Mouse (Mus musculus): ENCODE measurements at regions not wholly inside any gene's neighbourhood (a gene's known extent, or its start where the extent isn't known, plus 50 kb on each side); places are given as distances from the start of the nearest gene placed in this dataset.
"Not testable (repeated sequence)": the region's sequence is repeated elsewhere in the genome, so short reads cannot be mapped to it uniquely, and the experiment has no call there.

DNA sequence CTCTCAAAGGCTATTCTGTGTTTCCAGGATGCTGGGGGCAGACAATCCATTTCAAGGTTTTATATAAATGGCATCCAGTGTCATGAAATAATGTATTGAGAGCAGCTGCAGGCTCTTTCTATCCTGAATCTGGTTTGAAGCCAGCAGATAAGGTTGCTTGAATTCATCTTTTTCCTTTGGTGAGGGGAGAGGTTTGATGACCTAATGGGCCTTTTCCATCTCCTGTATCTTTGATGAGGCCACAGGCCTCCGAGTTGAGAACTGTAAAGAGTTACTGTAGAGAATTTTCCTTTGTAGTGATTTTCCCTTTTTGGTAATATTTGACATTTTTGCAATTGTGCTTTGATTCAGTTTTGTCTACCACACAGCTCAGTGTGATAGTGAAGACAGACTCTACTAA, 458.8 kb upstream of the 1700008P02Rik start:
- no peak for DNase-seq (ENCODE audit: extremely low spot score, low read depth, low spot score)

DNA sequence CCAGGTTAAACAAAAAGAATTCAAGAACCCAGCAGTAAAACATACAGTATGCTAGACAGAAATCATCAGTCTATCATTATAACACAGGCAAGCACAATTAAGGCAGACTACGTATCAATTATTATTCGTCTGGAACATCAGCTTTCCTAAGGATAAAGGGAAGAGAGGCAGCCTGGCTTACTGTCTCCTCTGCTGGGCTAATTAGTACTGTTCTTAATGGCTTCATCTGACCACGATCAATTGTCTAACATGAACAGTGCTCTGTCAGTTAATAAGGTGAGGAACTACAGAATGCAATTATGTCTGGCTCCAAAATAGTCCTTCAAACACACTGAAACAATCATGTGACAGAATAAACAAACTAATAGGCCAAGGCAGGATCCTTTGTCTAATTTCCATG, 456.6 kb upstream of the 1700008P02Rik start:
- no peak for DNase-seq (ENCODE audit: extremely low spot score, low read depth, low spot score)

DNA sequence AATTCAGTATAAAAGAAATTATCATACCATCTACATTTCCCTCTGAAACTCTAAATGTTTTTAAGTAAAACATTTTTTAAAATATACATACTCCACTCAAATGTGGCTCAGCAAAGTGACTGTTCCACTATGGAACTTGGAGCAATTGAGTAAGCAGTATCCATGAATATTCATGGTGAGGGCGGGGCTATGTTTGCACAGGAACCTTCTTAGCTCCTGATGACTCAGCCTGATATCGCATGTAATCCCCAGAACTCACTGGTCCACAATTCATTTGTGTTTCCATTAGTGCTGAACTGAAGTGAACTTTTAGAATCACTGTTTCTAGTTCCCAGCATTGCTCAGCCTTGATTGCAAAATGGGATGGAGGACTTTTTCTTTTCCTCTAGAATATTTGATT, 454.2 kb upstream of the 1700008P02Rik start:
- no peak for DNase-seq (ENCODE audit: extremely low spot score, low read depth, low spot score)

DNA sequence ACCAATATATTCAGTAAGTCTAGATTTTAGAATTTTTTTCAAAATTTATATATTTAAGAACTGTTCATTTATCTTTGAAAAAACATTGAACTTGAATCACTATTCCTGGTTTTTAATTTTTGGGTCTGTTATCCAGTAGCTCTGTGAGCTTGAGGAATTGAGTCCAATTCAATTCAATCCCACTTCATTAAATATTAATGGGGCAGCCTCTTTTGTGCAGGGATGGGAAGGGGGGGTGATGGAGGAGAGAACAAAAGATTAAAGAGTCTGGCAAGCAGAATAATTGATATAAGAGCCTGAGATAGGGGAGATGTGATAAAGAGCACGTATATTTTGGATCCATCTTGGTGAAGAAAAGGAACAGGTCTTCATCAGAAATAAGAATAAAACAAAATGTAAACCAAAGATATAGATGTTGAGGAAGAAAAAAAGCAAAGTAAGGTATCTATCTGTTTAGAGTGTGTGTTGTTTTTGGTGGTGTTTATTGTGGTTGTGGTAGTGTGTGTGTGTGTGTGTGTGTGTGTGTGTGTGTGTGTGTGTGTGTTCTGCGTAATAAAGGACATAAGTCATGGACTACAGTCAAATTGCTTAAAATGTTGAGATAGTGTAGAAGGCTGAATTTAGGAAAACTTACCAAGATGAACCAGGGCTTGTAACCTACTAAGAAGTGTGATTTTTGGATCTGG, 421.3 kb upstream of the 1700008P02Rik start:
- DNase-seq (ENCODE audit: extremely low spot score, low read depth, low spot score): no peak

DNA sequence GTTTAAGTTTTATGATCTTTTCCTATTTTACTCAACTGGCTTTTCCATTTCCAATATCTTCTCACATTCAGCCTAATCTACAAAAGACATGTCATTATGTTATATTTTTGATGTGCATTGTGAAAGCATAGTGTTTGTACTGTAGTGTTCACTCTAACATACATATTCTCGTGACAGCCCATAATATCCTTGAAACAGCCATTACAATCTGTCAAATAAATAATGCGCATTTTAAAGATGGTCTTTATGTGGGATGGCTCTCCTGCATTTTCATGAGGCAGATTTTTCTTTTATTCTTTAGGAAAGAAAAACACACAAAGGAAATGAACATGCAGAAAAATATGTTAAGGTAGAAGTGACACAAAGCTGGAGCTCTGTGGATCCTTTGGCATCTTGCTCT, 415.6 kb upstream of the 1700008P02Rik start:
- no peak for DNase-seq (ENCODE audit: extremely low spot score, low read depth, low spot score)

DNA sequence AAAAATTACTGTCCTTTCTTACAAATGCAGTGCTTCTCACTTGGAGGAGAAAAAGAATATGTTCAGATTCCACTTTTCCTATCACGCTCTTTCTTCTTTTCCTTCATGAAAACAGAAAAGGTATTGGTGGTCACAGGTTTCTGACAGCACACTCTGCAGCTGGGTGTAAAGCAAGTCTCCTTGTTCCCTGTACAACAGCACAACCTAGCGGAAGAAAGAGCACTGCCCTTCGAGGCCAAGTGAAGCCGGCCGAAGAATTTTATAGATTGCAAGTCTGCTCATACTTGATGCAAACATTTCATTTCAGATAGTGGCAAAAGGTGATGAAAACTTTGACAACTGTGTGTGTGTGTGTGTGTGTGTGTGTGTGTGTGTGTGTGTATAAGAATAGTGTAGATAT, 407.6 kb upstream of the 1700008P02Rik start:
- DNase-seq (ENCODE audit: extremely low spot score, low read depth, low spot score): no peak

DNA sequence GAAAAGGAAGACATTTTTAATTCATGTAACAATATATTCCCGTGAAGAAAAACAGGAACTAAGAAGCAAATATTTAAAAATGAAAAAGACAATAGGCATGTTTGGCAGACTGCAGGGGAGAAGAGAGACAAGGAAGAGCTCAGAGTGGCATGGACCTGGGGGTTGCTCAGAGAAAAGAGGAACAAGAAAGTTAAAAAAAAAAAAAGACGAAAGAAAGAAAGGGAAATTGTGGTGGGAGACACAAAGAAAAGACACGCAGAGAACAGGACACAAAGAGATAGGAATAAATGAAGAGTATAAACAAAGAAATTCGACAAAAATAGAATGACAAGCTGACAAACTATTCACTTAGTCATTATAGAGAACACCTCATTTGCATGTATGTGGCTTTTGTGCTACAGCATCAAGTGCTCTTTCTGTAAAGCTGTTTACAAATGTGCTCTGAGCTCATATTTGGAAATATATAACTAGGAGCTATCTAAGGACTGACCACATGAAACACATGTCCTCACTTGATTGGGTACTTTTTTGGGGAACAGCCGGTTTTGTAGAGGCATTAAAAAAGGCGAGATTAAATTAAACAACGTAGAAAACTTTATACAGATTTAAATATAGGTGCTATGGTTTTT, 394.2 kb upstream of the 1700008P02Rik start:
- no peak for DNase-seq (ENCODE audit: extremely low spot score, low read depth, low spot score)

DNA sequence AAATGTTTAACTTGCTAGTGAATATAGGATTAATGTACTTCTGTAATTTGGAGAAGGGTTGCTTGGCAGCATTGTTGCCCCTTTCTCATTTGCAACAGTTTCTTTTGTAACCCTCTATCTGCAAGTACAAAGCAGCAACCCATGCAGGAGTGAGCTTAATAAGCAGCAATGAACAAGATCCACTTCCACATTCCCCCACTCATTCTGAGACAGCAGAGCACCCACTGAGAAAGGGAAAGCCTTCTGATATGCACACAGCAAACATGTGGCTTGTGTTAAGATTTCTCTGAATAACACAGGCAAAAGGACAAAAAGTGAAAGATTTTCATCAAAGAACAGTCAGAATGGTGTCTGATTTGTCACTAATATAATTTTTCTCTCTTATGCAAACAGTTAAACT, 393.3 kb upstream of the 1700008P02Rik start:
- no peak for DNase-seq (ENCODE audit: extremely low spot score, low read depth, low spot score)

DNA sequence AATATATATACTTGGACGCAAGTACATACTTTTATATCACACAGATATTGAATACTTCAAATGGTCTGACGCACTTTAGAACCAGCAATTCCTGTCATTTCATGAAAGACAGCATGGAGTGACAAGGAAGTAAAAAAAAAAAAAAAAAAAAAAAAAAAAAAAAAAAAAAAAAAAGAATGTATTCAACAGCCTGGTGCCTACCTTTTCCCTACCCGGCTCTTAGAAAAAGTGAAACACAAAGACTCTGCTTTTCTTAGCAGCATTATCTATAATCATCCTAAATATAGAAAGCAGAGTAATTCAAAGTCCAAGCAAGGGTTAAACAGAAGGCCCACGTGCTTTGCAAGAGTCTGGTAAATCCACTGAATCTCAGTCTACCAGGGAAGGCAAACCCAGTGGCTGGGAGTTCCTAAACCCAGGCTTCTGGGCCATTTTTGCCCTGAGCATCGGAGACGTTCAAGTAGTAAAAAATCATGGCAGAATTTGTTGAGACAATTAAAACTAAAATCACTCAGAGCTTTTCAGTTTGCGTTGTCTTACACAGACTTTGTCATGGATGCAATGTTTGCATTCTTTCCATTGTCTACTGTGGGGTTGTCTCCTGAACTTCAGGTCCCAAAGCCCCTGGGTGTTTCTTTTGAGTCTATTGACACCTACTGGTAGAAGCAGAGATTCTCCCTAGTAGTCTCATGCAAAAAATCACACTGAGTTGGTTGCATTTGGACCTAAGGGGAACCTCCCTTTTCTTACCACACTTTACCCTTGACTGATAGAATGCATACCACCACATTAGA, 390.2 kb upstream of the 1700008P02Rik start:
- no peak for DNase-seq (ENCODE audit: extremely low spot score, low read depth, low spot score)

DNA sequence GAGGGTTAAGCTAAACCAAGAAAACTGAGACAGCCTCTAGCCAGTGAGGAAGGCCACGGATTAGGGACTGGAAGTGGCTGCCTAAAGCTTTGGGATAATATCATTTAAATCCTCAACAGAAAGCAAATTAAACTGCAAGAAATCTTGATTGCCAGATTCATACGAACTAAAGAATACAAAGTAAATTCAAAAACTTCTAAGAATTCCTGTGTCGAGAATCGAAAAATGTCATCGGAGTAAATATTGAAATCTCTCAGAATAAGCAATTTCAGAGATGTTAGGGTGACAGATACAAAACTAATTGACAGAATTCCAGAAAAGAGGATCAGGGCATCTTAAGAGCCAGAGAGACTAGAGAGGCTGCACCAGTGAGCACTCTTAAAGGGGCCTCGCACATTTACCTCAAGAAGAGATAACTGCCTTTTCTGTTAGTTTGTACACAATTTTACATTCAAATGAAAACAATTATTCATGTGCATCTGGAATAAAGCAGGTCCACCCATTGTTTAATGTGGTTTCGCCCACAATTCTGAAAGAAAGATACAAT, 388.5 kb upstream of the 1700008P02Rik start:
- no peak for DNase-seq (ENCODE audit: extremely low spot score, low read depth, low spot score)

DNA sequence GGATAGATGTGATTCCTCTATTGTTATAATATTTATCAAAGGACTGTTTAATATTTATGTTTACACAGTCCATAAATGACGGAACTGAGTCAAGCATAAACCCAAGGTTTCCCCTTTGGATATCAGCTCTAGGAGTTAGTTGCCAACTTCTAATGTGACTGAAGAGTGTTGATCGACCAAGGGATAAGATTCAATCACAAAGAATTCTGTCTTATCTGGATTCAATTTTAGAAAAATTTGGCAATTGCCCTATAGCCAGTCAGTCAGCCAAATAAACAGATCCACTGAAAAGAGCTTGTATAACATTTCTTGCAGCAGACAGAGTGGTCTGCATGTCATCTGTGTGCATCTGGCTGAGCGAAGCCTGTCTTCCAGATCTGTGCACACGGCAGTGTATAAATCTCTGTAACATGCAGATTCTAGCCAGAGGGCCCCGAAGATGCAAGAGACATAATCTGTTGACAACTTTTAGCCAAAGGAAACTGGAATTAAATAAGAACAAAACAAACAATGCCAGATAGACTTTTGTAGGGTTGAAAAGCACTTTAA, 387.6 kb upstream of the 1700008P02Rik start:
- no peak for DNase-seq (ENCODE audit: extremely low spot score, low read depth, low spot score)

DNA sequence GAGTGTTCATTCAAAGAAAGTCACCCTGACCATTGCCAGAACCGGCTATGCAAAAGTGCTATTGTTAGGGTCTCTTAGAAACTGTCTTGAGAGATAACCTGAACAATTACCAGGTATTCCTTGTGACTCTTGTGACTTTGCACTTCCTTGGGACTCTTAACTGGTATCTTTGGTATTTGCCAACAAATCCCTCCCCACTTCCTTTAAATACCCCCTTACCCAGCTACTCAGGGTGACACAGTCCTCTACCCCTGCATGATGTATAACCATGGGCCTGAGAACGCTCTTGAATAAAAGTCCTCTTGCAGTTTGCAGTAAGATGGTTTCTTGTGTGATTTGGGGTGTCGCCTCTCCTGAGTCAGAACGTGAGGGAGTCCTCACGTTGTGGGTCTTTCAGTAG, 371.5 kb upstream of the 1700008P02Rik start:
- not testable (repeated sequence) for DNase-seq (ENCODE audit: extremely low spot score, low read depth, low spot score)

DNA sequence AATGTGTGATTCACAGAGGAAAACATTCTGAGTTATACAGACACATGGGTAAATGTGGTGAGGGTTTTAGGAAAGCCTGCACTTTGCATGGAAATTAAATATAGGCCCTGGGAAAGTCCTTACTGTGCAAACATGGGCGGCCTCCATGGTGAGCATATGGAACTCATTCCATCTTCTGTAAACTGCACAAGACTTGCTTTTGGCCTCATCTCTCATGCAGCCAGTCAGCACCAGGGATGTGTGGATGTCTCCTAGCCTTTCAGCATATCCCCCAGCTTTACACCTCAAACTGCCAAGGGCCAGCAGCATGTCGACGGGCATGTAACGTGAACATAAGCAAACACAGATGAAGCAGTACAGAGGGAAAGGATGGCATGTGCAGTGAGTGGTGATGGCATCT, 364.7 kb upstream of the 1700008P02Rik start:
- no peak for DNase-seq (ENCODE audit: extremely low spot score, low read depth, low spot score)

DNA sequence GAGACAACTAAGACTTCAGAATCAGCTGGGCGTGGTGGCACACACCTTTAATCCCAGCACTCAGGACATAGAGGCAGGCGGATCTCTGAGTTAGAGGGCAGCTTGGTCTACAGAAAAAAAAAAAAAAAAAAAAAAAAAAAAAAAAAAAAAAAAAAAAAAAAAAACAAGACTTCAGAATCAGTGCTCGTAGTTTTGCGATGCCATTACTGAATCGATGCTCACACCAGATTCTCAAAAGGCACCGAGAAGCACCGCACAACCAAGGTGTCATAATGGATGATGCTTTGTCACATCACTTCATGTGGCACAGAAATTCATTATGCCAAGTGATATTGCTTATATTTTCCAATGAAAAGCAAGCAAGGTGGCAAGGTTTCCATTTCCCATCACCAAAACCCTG, 337.4 kb upstream of the 1700008P02Rik start:
- DNase-seq (ENCODE audit: extremely low spot score, low read depth, low spot score): no peak

DNA sequence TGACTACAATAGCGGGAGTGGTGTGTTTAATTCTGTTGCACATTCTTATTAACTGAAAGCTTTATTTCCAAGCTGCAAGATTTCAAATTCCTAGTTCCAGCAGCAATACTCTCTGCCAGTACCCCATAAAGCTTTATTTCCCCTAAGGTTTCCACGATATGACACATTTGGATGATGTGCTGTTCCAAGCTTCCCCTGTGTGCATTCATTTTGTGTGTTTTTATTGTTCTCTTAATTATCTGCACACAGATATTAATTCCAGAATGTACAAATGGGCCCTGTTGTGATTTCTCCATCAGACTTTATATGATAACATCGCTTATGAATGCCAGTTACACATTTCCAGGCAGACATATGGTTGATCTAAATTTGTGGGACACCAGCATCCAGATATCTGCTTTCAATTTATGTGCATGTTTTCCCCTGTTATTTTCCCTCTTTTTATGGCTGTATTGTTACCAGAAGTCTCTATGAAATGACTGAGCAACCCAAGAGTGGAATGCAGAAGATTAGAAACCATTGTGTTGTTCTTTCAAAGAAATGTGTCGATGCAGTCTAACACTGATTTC, 312.4 kb upstream of the 1700008P02Rik start:
- DNase-seq (ENCODE audit: extremely low spot score, low read depth, low spot score): no peak

DNA sequence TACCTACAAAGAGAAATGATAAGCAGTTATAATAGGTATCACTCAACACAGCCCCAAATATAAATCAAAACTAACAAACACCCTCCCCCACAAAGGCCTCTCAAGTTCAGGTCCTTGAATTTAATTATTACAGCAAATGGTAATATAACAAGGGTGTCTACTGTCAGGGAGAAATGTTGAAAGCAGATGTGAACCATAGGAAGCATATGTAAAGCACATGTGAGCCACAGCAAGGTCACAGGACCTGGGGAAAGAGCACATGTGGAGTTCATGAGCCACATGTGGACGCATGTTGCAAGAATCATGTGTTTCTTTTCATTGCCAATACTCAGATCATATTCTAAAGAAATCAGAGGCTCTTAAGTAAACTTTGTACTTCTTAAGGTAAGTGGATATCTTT, 306.5 kb upstream of the 1700008P02Rik start:
- peak; percentile 86 for DNase-seq (ENCODE audit: extremely low spot score, low read depth, low spot score)

DNA sequence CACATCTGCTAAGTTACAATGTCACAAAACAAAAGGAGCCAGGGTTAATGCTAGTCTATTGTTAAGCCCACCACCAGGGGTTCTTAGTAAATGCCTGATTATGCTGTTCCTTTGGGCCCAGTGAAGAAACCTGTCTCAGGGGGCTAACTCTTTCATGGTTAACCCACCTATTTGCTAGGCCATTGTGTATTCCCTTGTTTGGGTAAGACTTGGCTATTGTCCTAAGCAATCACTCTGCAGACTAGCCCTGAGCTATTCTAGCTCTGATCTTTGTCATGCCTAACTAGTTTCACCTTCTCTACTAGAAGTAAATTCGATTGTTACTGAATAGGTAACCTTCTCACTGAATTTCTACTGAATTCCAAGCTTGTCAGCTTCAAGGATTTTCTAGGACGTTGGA, 302.4 kb upstream of the 1700008P02Rik start:
- DNase-seq (ENCODE audit: extremely low spot score, low read depth, low spot score): not testable (repeated sequence)

DNA sequence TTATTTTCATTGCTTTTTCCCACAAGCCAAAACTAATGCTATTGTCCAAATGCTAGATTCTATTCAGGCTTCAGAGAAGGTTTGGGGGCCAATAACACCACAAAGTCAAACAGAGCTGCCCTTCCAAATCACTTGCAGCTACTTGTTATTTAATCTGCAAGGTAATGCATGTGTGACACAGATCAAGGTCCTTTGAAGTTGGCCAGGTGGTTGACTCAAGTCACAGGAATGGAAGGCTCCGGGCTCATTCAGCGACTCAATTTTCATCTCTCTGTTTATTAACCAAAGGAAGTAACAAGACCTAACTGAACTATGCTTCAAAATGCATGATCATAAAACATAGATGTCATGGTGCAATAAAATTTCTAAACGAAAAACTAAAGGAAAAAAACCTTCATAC, 300.0 kb upstream of the 1700008P02Rik start:
- no peak for DNase-seq (ENCODE audit: extremely low spot score, low read depth, low spot score)

DNA sequence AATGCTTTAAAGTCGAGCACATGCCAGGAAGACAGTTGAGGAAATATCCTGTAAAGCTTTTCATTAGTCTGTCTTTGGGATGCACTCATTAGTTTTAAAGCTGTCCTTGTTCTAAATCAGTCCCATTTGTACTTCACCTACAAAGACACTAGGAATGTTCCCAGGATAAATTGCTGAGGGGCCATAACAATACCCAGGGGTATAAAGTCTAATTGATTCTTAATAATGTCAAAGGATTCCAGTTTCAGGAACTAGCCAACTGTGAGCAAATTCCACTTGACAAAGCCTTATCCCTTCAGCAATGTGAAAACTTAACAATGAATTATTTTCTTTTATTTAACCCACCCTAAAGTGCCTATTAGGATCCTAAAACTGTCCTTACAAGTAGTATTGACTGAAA, 267.7 kb upstream of the 1700008P02Rik start:
- DNase-seq (ENCODE audit: extremely low spot score, low read depth, low spot score): no peak

DNA sequence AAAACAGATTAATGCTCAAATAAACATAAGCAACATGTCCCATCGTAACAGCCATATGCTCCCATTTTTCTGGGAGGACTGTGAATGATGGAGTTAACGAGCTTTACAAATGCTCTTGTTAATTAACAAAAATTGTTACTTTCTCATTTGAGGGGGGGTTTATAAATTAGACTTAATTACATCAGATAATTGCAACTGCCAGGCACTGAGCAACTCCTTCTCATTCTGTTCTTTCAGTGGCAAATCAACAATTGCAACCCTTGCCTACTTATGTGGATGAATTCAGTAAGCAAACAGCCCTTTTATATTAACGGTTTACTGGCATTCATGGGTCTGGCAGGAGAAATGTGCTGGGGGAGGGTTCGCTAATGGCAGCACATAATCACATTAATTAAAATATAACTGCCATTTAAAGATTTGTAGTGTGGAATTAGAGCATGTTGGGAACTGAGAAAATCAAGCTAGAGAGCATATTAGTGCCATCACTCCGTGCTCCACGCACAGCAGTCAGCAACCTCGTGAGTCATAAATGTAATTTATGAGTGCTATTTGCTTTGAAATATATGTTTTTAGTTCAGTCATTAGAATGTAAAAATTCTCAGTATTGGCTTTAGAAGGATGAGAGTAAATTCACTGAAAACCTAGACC, 266.9 kb upstream of the 1700008P02Rik start:
- DNase-seq (ENCODE audit: extremely low spot score, low read depth, low spot score): peak; percentile 26
